Mouse (Mus musculus) limb, embryonic 14.5 days (tissue): ENCODE data around the gene Il34. TPM values are rescaled to one million over a fixed set of nuclear protein-coding genes. Genes with fewer than 3 reads are reported as not detected.

Experiments
- ATAC-seq: fragments of 200-750 bp; cut with Nextera tagmentation; 2 replicates; pipeline ENCODE4 v1.8.0; 2017; ENCODE audit warnings: low read depth, moderate number of reproducible peaks, moderate TSS enrichment; ENCODE audit not compliant: low FRiP score
- DNase-seq: peaks from one replicate; pipeline ENCODE4 v3.0.0-alpha.2; 2015; ENCODE audit warnings: low spot score
- H3K27ac ChIP-seq: fragments of 300-500 bp; sonication (generic); replicated peaks from 2 replicates; pipeline ENCODE4 v1.5.1; 2014; ENCODE audit warnings: low read depth, mild to moderate bottlenecking, low read length, moderate library complexity, mixed read lengths
- H3K27me3 ChIP-seq: fragments of 300-500 bp; sonication (generic); 2 replicates; pipeline ENCODE4 v1.6.1; 2014; ENCODE audit warnings: low read length, mixed read lengths; ENCODE audit not compliant: control insufficient read depth, insufficient read depth
- H3K36me3 ChIP-seq: fragments of 300-500 bp; sonication (generic); 2 replicates; pipeline ENCODE4 v1.6.1; 2014; ENCODE audit warnings: mild to moderate bottlenecking, low read length, moderate library complexity, mixed read lengths; ENCODE audit not compliant: control insufficient read depth, insufficient read depth
- H3K4me1 ChIP-seq: fragments of 300-500 bp; sonication (generic); 2 replicates; pipeline ENCODE4 v1.6.1; 2014; ENCODE audit warnings: antibody characterized with exemption, low read length, mixed read lengths; ENCODE audit not compliant: control insufficient read depth, insufficient read depth
- H3K4me2 ChIP-seq: fragments of 300-500 bp; sonication (generic); replicated peaks from 2 replicates; pipeline ENCODE4 v1.6.1; 2014; ENCODE audit warnings: low read depth, mild to moderate bottlenecking, low read length, moderate library complexity; ENCODE audit not compliant: severe bottlenecking
- H3K4me3 ChIP-seq: fragments of 300-500 bp; sonication (generic); replicated peaks from 2 replicates; pipeline ENCODE4 v1.5.1; 2014; ENCODE audit warnings: low read length
- H3K9ac ChIP-seq: fragments of 300-500 bp; sonication (generic); 2 replicates; pipeline ENCODE4 v1.6.1; 2014; ENCODE audit warnings: mild to moderate bottlenecking, low read depth, low read length, moderate library complexity; ENCODE audit not compliant: severe bottlenecking
- H3K9me3 ChIP-seq: fragments of 300-500 bp; sonication (generic); 2 replicates; pipeline ENCODE4 v1.6.1; 2016; ENCODE audit warnings: low read length; ENCODE audit not compliant: control insufficient read depth
- POLR2A ChIP-seq: fragments of 200-500 bp; IDR thresholded peaks from 2 replicates; pipeline ENCODE4 v1.8.0; 2012; ENCODE audit warnings: inconsistent platforms, mild to moderate bottlenecking, moderate library complexity, borderline replicate concordance; ENCODE audit not compliant: insufficient read depth, insufficient read length; ENCODE audit errors: extremely low read depth
- whole genome bisulfite sequencing: fragments of 180-500 bp; shearing (Covaris S2); extraction: QIAGEN DNeasy Blood & Tissue Kit; methylation state at CpG from one replicate; pipeline ENCODE4 v1.1.7; 2014; 5-methylcytosine and 5-hydroxymethylcytosine counted together
- polyA plus RNA-seq, 2 experiments: library from polyadenylated mRNA; depleted of rRNA in 1 of 2; stranded (reverse) in 1 of 2; unstranded in 1 of 2; fragments of >200 nt; fragmentation: Nextera tagmentation in 1 of 2; extraction: Ambion mirVana in 1 of 2; gene quantifications; 2 replicates each; pipeline versions ENCODE4 v1.2.1 to v1.2.3; 2012 to 2014

Gene Il34
- polyA plus RNA-seq, 2 experiments = 0.95 to 1.6 TPM

DNA sequence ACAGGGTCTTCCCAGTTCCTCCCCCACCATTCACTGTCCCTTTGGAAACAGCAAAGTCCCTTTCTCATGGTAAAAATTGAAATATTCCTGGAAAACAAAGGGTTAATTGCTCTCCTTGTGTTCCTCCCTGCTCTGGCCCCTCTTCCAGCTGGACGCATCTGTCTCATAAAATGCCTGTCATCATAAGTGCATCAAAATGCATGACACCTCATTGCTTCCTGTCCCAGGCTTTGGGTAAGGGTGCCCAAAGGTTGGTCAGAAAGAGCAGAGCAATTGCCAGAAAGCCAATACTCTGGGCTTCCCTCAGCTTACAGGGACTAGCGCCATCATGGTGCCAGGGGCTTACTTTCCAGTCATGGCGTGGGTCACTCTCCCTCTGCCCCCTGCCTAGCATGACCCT lies 95.1 kb downstream of the Il34 start:
- DNase-seq (no peak), ATAC-seq (no peak)
- no peak for TF ChIP-seq POLR2A
- H3K4me1 ChIP-seq = peaks cover 17% of the 10 kb centered on the region; the same call in 1 of the 2 replicates
- no peak overlapping the region for H3K4me3 ChIP-seq
- no peaks in the 10 kb centered on the region for H3K9me3 ChIP-seq
- H3K27ac ChIP-seq = peak overlapping the region; percentile 58; the same call in 1 of the 2 replicates
- H3K9ac ChIP-seq = 0 out of 2 replicates have a peak overlapping the region, but pooled peaks have one; percentile 16
- peaks cover 26% of the 10 kb centered on the region for H3K36me3 ChIP-seq
- H3K4me2 ChIP-seq = no peak overlapping the region
- H3K27me3 ChIP-seq = no peaks in the 10 kb centered on the region
- 60% methylated on average over 3 of the region's 3 CpGs for WGBS

- peaks cover 29% of the 10 kb centered on the region for H3K4me1 ChIP-seq
Observed at GRCm38 (mm10) chr8:110708429-110708828, 97.3 kb downstream of the Il34 start.

GRCm38 (mm10) chr8:110706288-110706870 lies 99.3 kb downstream of the Il34 start:
- H3K4me1 ChIP-seq = peaks cover 45% of the 10 kb centered on the region
- 91% methylated on average over 3 of the region's 3 CpGs for WGBS
- no peak overlapping the region for H3K4me2 ChIP-seq
- H3K27me3 ChIP-seq = no peaks in the 10 kb centered on the region
- H3K9me3 ChIP-seq = no peaks in the 10 kb centered on the region
- TF ChIP-seq POLR2A = no peak
- no peak for ATAC-seq
- H3K4me3 ChIP-seq = no peak overlapping the region
- peaks cover 10% of the 10 kb centered on the region; the same call in 1 of the 2 replicates for H3K36me3 ChIP-seq
- DNase-seq = no peak
- H3K9ac ChIP-seq = no peak overlapping the region
- no peak overlapping the region for H3K27ac ChIP-seq

More at GRCm38 (mm10) chr8:110708429-110708828, 97.3 kb downstream of the Il34 start:
- Histone ChIP-seq H3K9ac (no peak overlapping the region), H3K27ac (no peak overlapping the region), H3K27me3 (no peaks in the 10 kb centered on the region), H3K36me3 (peaks cover 20% of the 10 kb centered on the region; the same call in 1 of the 2 replicates), H3K4me3 (no peak overlapping the region), H3K4me2 (no peak overlapping the region), H3K9me3 (no peaks in the 10 kb centered on the region)
- 83% methylated on average over 11 of the region's 11 CpGs for WGBS
- no peak for ATAC-seq
- TF ChIP-seq POLR2A = no peak
- no peak for DNase-seq

- no peak for TF ChIP-seq POLR2A
- Histone ChIP-seq H3K27ac (0 out of 2 replicates have a peak overlapping the region, but pooled peaks have one; percentile 16), H3K9ac (no peak overlapping the region), H3K27me3 (no peaks in the 10 kb centered on the region), H3K4me3 (no peak overlapping the region), H3K4me2 (no peak overlapping the region), H3K36me3 (0 out of 2 replicates have a peak, but pooled peaks cover 3% of the 10 kb centered on the region), H3K9me3 (no peaks in the 10 kb centered on the region), H3K4me1 (peaks cover 45% of the 10 kb centered on the region)
- ATAC-seq (peak; percentile 42; the same call in 1 of the 2 replicates), DNase-seq (no peak)
- 50% methylated on average over 14 of the region's 14 CpGs for WGBS
Observed at GRCm38 (mm10) chr8:110705391-110706287, 100.1 kb downstream of the Il34 start.

DNA sequence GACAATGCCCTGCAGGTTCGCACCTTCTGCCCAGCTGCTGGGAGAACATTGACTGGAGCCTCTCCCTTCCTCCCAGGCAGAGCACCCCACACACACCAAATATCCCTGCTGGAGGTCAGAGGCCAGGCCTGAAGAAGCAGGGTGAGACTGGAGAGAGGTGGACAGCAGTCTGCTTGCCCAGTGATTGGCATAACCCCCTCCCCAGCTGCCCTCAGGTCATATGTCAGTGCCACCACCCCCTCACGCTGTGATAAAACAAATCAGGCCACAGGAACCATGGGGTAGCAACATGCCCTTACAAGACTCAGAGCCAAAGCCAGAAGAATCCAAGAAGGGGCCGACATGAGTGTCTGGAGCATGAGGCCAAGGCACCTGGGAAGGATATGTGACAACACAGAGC lies 101.6 kb downstream of the Il34 start:
- Histone ChIP-seq H3K9me3 (no peaks in the 10 kb centered on the region), H3K36me3 (no peaks in the 10 kb centered on the region), H3K9ac (0 out of 2 replicates have a peak overlapping the region, but pooled peaks have one; percentile 28), H3K4me2 (no peak overlapping the region), H3K27me3 (no peaks in the 10 kb centered on the region), H3K4me3 (no peak overlapping the region), H3K27ac (peak overlapping the region; percentile 61; the same call in 1 of the 2 replicates), H3K4me1 (peaks cover 42% of the 10 kb centered on the region)
- no peak for DNase-seq
- no peak for ATAC-seq
- TF ChIP-seq POLR2A = no peak
- 83% methylated on average over 3 of the region's 3 CpGs for WGBS
